Mouse (Mus musculus): ENCODE measurements around the gene Rcor1. TPM values are rescaled to one million over a fixed set of nuclear protein-coding genes. Genes with fewer than 3 reads are reported as not detected.

Gene Rcor1
- total and polyA plus RNA-seq, 3 experiments: 6.5 to 16.1 (median 8.3) TPM

- TF ChIP-seq NRF1 (IDR thresholded peaks at IDR 0.05; ENCODE audit: low read depth, low read length): no peak
- TF ChIP-seq UBTF (IDR thresholded peaks at IDR 0.05; ENCODE audit: low read depth, low read length): no peak
- no peak for TF ChIP-seq E2F4 (IDR thresholded peaks at IDR 0.05; ENCODE audit: insufficient replicate concordance, low read depth, low read length)
Measured at GRCm38 (mm10) chr12:111162312-111163061, 123.3 kb downstream of the Rcor1 start (continued).

- TF ChIP-seq GABPA (IDR thresholded peaks at IDR 0.05; ENCODE audit: insufficient replicate concordance, low read depth, low read length): no peak
- TF ChIP-seq MXI1 (IDR thresholded peaks at IDR 0.05; ENCODE audit: low read depth, low read length): peak; percentile 93
- 0 out of 2 replicates have a peak, but pooled peaks have one; percentile 33 for TF ChIP-seq MAX (IDR thresholded peaks at IDR 0.05; ENCODE audit: low read length)
- TF ChIP-seq PAX5 (IDR thresholded peaks at IDR 0.05; ENCODE audit: low read length): no peak
- TF ChIP-seq BHLHE40 (IDR thresholded peaks at IDR 0.05; ENCODE audit: low read depth, low read length): peak; percentile 53; the same call in 1 of the 2 replicates
- no peak for TF ChIP-seq MEF2A (IDR thresholded peaks at IDR 0.05; ENCODE audit: borderline replicate concordance, low read depth, low read length)
- no peak for TF ChIP-seq POLR2AphosphoS2 (IDR thresholded peaks at IDR 0.05; ENCODE audit: low read depth, low read length)
- no peak for TF ChIP-seq USF2 (conservative IDR thresholded peaks at IDR 0.05; ENCODE audit: low read depth, low read length)
- no peak for TF ChIP-seq KAT2A (IDR thresholded peaks at IDR 0.05; ENCODE audit: insufficient replicate concordance, low read length)
- no peak for TF ChIP-seq EP300 (IDR thresholded peaks at IDR 0.05; ENCODE audit: low read length)
- peak; percentile 5; the same call in 1 of the 2 replicates for TF ChIP-seq ETS1 (conservative IDR thresholded peaks at IDR 0.05; ENCODE audit: low read depth, low read length)
- TF ChIP-seq USF1 (IDR thresholded peaks at IDR 0.05; ENCODE audit: low read depth, low read length): no peak
- TF ChIP-seq TBP (conservative IDR thresholded peaks at IDR 0.05; ENCODE audit: low read depth, low read length): no peak
- TF ChIP-seq CHD2 (IDR thresholded peaks at IDR 0.05; ENCODE audit: low read length): peak; percentile 77
- peak; percentile 22; the same call in 1 of the 2 replicates for TF ChIP-seq POLR2A (IDR thresholded peaks at IDR 0.05; ENCODE audit: low read depth, low read length)
- TF ChIP-seq JUND (conservative IDR thresholded peaks at IDR 0.05; ENCODE audit: low read depth, low read length): no peak
- TF ChIP-seq E2F4 (IDR thresholded peaks at IDR 0.05; ENCODE audit: insufficient replicate concordance, low read depth, low read length): no peak
- 0 out of 2 replicates have a peak, but pooled peaks have one; percentile 25 for TF ChIP-seq MYC (IDR thresholded peaks at IDR 0.05; ENCODE audit: low read depth, low read length)
- TF ChIP-seq RAD21 (IDR thresholded peaks at IDR 0.05; ENCODE audit: low read depth, low read length): no peak
- peak; percentile 85 for TF ChIP-seq SIN3A (IDR thresholded peaks at IDR 0.05; ENCODE audit: low read length)
- no peak for TF ChIP-seq ZC3H11A (IDR thresholded peaks at IDR 0.05; ENCODE audit: low read depth, low read length)
- Histone ChIP-seq H3K9me3 (replicated peaks; ENCODE audit: low read length) (no peaks in the 10 kb centered on the region), H3K4me2 (ENCODE audit: insufficient read depth, low read depth, poor library complexity, severe bottlenecking) (peak overlapping the region; percentile 81), H3K4me3 (replicated peaks in 1 of 3; ENCODE audit: low read depth in 2 of 3, low read length in 2 of 3, poor library complexity in 1 of 3) (peak overlapping the region; percentile 27 to 48 (median 40)), H3K4me1 (ENCODE audit: control insufficient read depth in 1 of 2, insufficient read depth in 2 of 2) (peaks cover 10 to 45% of the 10 kb centered on the region in 2 experiments), H3K79me2 (replicated peaks; ENCODE audit: control insufficient read depth, extremely low read depth, insufficient read depth, poor library complexity, severe bottlenecking) (peaks cover 40% of the 10 kb centered on the region), H3K36me3 (replicated peaks in 1 of 2; ENCODE audit: control insufficient read depth in 1 of 2, insufficient read depth in 1 of 2, low read length in 1 of 2) (peaks cover 0 to 4% of the 10 kb centered on the region in 2 experiments), H3K27me3 (replicated peaks) (no peaks in the 10 kb centered on the region), H3K27ac (ENCODE audit: insufficient read depth, low read depth) (no peak overlapping the region), H3K9ac (ENCODE audit: insufficient read depth, low read depth) (peak overlapping the region; percentile 55)
- in situ Hi-C loops (cut with MboI; ENCODE audit: low pct_ligation_motif_present, low pct_unique_long_range_greater_than_20kb, low sequenced_read_pairs) (loop anchor here (10.0 kb wide), 1 partner anchor 90 kb away; no protein-coding TSS in a partner anchor), dilution Hi-C loops (cut with MboI; ENCODE audit: extremely low pct_ligation_motif_present, extremely low pct_unique_long_range_greater_than_20kb, low sequenced_read_pairs) (no loop called here)
- DNase-seq (ENCODE audit: extremely low read depth): peak; percentile 90
Measured at GRCm38 (mm10) chr12:111164310-111164751, 125.2 kb downstream of the Rcor1 start.

All from CH12.LX (cell line).